Mouse (Mus musculus) telencephalon, adult 2 months (tissue): ENCODE measurements around the gene Gm3015.
"Not testable (repeated sequence)": the region's sequence is repeated elsewhere in the genome, so short reads cannot be mapped to it uniquely, and the experiment has no call there.

ENCODE experiments used
- DNase-seq: peaks from one replicate; pipeline ENCODE4 v3.0.0-alpha.2; 2011; ENCODE audit warnings: low read depth, low spot score

The Gm3015 gene

DNA sequence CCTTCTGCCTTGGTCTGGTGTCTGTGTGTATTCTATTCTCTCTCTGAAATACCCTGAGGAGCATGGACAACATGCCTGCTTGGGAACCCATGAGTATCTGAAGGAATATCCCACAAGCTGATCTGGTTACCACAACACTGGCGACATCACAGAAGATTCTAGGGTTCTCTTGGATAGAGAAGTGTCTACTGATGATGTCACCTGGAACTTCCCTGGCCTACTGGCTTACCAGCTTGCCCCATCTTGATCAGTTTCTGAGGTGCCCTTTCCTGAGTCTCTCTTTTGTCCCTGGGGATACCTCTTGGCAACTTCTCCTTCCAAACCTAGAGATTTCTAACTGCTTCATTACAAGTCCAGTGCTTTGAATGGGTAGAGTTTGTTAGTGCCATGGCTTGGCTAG is at the start of gene Gm3015:
Gene Gm3015 (minus strand): TSS at position 101 of the 400 bp plus-strand sequence.
- not testable (repeated sequence) for DNase-seq

DNA sequence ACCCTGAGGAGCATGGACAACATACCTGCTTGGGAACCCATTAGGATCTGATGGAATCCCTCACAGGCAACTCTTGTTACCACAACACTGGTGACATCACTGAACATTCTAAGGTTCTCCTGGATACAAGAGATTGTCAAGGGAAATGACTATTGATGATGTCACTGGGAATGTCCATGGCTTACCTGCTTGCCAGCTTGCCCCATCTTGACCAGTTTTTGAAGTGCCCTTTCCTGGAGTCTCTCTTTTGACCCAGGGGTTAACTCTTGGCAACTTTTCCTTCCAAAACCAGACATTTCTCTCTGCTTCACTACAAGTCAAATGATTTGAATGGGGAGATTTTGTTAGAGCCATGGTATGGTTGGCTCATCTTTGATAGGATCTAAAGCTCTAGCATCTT is 29.3 kb upstream of the Gm3015 start, which contains the start of gene Gm10377:
Gene Gm10377 (minus strand): TSS at position 101 of the 400 bp plus-strand sequence.
- not testable (repeated sequence) for DNase-seq
